23 mouse cellular contexts compared by ENCODE assay signal in genomic region chr2:8115891-8116290, GRCm38 (mm10).
DNase-seq lines count a peak whose midpoint lies in the region; ATAC-seq and TF ChIP-seq lines count a peak whose summit lies in the region.
"Had no signal": no experiment of that assay in that cellular context is flagged by ENCODE, and none has a peak within 500 bp of the region (broad histone marks: within the 10 kb centered on the region; RNA-seq: fewer than 3 reads in every experiment).

No protein-coding gene starts in this region.

- no peaks in the 10 kb centered on the region for H3K36me3 ChIP-seq in kidney, embryonic 14.5 days (ENCODE audit: control insufficient read depth, insufficient read depth, low read length)
- H3K36me3 ChIP-seq in kidney, postnatal 0 days (ENCODE audit: insufficient read depth, low read length), result no peaks in the 10 kb centered on the region
- H3K36me3 ChIP-seq: forebrain, embryonic 10.5 days; heart, embryonic 10.5 days; heart, embryonic 13.5 days; hindbrain, embryonic 12.5 days; hindbrain, embryonic 15.5 days had no signal

- no peak for TF ChIP-seq CTCF in kidney, postnatal 0 days (IDR thresholded peaks at IDR 0.05; ENCODE audit: low read depth)

- H3K4me1 ChIP-seq in kidney, embryonic 14.5 days (ENCODE audit: control insufficient read depth, insufficient read depth, low read length), result no peaks in the 10 kb centered on the region
- H3K4me1 ChIP-seq in kidney, postnatal 0 days (replicated peaks; ENCODE audit: insufficient read depth, low read length), result no peaks in the 10 kb centered on the region
- H3K4me1 ChIP-seq: heart, embryonic 10.5 days; heart, embryonic 13.5 days; hindbrain, embryonic 12.5 days; hindbrain, embryonic 15.5 days had no signal

- no peak overlapping the region for H3K4me3 ChIP-seq in kidney, embryonic 14.5 days (ENCODE audit: low read length)
- H3K4me3 ChIP-seq in kidney, postnatal 0 days (replicated peaks; ENCODE audit: low read depth, low read length), result no peak overlapping the region
- H3K4me3 ChIP-seq: forebrain, embryonic 10.5 days; forebrain, embryonic 13.5 days; heart, adult 2 months; heart, embryonic 10.5 days; heart, embryonic 13.5 days; hindbrain, embryonic 12.5 days; hindbrain, embryonic 15.5 days had no signal

- no peak overlapping the region for H3K4me2 ChIP-seq in kidney, embryonic 14.5 days (replicated peaks; ENCODE audit: low read depth, low read length)
- no peak overlapping the region for H3K4me2 ChIP-seq in kidney, postnatal 0 days (ENCODE audit: low read length)
- H3K4me2 ChIP-seq: forebrain, embryonic 13.5 days; heart, embryonic 13.5 days; hindbrain, embryonic 12.5 days; hindbrain, embryonic 15.5 days had no signal

- peak; percentile 78; the same call in 1 of the 2 replicates for ATAC-seq in kidney, embryonic 14.5 days (ENCODE audit: low FRiP score, low TSS enrichment)
- ATAC-seq in kidney, postnatal 0 days (replicated peaks; ENCODE audit: low FRiP score, low read depth), result peak; percentile 49
- ATAC-seq: activated CD4-positive, CD25-positive, alpha-beta regulatory T cell, adult 4 months; forebrain, embryonic 13.5 days; forebrain, embryonic 16.5 days had no signal

- 59% methylated on average over 3 of the region's 3 CpGs for WGBS in kidney, embryonic 14.5 days
- 44% methylated on average over 3 of the region's 3 CpGs for WGBS in kidney, postnatal 0 days

- no peaks in the 10 kb centered on the region for H3K27me3 ChIP-seq in kidney, embryonic 14.5 days (ENCODE audit: control insufficient read depth, insufficient read depth, low read length)
- H3K27me3 ChIP-seq in kidney, postnatal 0 days (ENCODE audit: insufficient read depth, low read length), result no peaks in the 10 kb centered on the region
- H3K27me3 ChIP-seq: forebrain, embryonic 13.5 days; heart, embryonic 13.5 days; hindbrain, embryonic 12.5 days; hindbrain, embryonic 15.5 days had no signal

- H3K9ac ChIP-seq in kidney, embryonic 14.5 days (ENCODE audit: low read depth, low read length), result no peak overlapping the region
- H3K9ac ChIP-seq in kidney, postnatal 0 days (ENCODE audit: low read depth, low read length), result no peak overlapping the region
- H3K9ac ChIP-seq: forebrain, embryonic 13.5 days; heart, embryonic 13.5 days; hindbrain, embryonic 12.5 days; hindbrain, embryonic 15.5 days had no signal

- peak; percentile 76 to 79 for DNase-seq in cerebellum, postnatal 10 days
- no peak for DNase-seq in cerebellum, adult 11 months
- DNase-seq in kidney, postnatal 10 days, result no peak
- peak; percentile 59 for DNase-seq in kidney, postnatal 0 days (ENCODE audit: low spot score)
- DNase-seq in kidney, adult 18-20 months, result no peak
- DNase-seq: adrenal gland, adult 8-10 months; adrenal gland, postnatal 25 days; cerebellum, adult 2 months; cerebellum, adult 9-11 months; gastrocnemius, postnatal 10 days; gastrocnemius, postnatal 36 days; heart, adult 2 months; heart, postnatal 14 days; heart, postnatal 4 days had no signal

- H3K9me3 ChIP-seq in kidney, embryonic 14.5 days (ENCODE audit: control insufficient read depth, low read length), result no peaks in the 10 kb centered on the region
- no peaks in the 10 kb centered on the region for H3K9me3 ChIP-seq in kidney, postnatal 0 days (replicated peaks; ENCODE audit: low read length)
- H3K9me3 ChIP-seq: forebrain, embryonic 10.5 days; forebrain, embryonic 13.5 days; heart, embryonic 10.5 days; heart, embryonic 13.5 days; hindbrain, embryonic 12.5 days; hindbrain, embryonic 15.5 days had no signal

- no peak overlapping the region for H3K27ac ChIP-seq in kidney, embryonic 14.5 days (ENCODE audit: low read depth, low read length)
- no peak overlapping the region for H3K27ac ChIP-seq in kidney, postnatal 0 days
- H3K27ac ChIP-seq: forebrain, embryonic 10.5 days; forebrain, embryonic 13.5 days; heart, adult 2 months; heart, embryonic 10.5 days; heart, embryonic 13.5 days; hindbrain, embryonic 12.5 days; hindbrain, embryonic 15.5 days had no signal

Comparison
In these comparisons a context has a peak if more than half of its experiments do, and no peak if none do; other contexts are left out.
1. DNase-seq: peak in cerebellum, postnatal 10 days (2 of 2) and kidney, postnatal 0 days (single experiment); none in cerebellum, adult 11 months (single experiment), kidney, postnatal 10 days (single experiment) and kidney, adult 18-20 months (single experiment).